Mouse (Mus musculus): ENCODE results near the gene B230118H07Rik. TPM values are rescaled to one million over a fixed set of nuclear protein-coding genes. Genes with fewer than 3 reads are reported as not detected.

The B230118H07Rik gene
- polyA plus RNA-seq, 1 experiment from 2014 or later, result 61.7 TPM

DNA sequence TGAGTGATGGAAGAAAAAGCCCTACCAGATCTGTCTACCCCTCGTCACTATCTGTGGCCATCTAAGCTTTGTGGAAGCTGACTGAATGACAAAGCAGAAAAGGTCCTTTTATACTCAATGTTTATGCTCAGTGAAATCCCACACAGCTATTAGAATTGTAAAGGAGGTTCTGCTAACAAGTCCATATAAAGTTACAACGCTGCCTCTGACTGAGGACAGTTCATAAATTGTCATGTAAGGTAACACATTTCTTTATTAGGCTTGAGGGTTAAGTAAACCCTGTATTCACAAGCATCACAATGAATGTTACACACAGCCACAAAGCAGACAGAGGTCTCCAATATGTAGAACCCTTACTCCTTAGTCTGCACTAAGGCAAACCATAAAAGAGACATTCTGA is 25.3 kb downstream of the B230118H07Rik start:
- no peak for ATAC-seq (ENCODE audit: insufficient number of reproducible peaks, low FRiP score, low TSS enrichment, low read depth)
- H3K27me3 ChIP-seq (ENCODE audit: control insufficient read depth, insufficient read depth, low read length), result no peaks in the 10 kb centered on the region
- H3K9ac ChIP-seq (ENCODE audit: low read length), result no peak overlapping the region
- H3K4me2 ChIP-seq (ENCODE audit: low read depth, severe bottlenecking), result no peak overlapping the region
- H3K36me3 ChIP-seq (ENCODE audit: control insufficient read depth, insufficient read depth, low read length), result no peaks in the 10 kb centered on the region
- H3K4me1 ChIP-seq (ENCODE audit: control insufficient read depth, insufficient read depth, low read length), result no peaks in the 10 kb centered on the region
- H3K4me3 ChIP-seq (ENCODE audit: low read depth, low read length), result no peak overlapping the region
- H3K27ac ChIP-seq (replicated peaks; ENCODE audit: low read depth, low read length), result no peak overlapping the region
- no peaks in the 10 kb centered on the region for H3K9me3 ChIP-seq (ENCODE audit: control insufficient read depth, low read length)
- WGBS, result 75% methylated on average over 2 of the region's 2 CpGs
- no peak for DNase-seq (ENCODE audit: low spot score)

DNA sequence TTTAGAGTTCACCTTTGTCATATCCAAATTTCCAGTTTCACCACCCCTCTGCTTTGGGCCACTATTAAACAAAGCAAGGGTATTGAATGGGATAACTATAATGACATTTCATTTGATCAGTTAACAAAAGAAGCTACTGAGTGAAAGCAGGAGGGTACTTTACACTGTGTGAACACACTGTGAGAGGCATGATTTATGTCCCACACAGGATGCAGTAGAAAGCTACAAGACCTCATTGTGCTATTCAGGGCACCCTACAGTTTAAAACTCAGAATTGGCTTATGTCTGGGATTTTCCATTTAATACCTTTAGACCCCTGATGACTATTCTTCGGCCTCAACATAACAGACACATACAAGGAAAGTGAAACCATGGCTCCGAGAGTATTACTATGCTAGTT is 26.3 kb downstream of the B230118H07Rik start:
- Histone ChIP-seq H3K4me3 (ENCODE audit: low read depth, low read length) (no peak overlapping the region), H3K36me3 (ENCODE audit: control insufficient read depth, insufficient read depth, low read length) (no peaks in the 10 kb centered on the region), H3K9me3 (ENCODE audit: control insufficient read depth, low read length) (no peaks in the 10 kb centered on the region), H3K4me2 (ENCODE audit: low read depth, severe bottlenecking) (no peak overlapping the region), H3K4me1 (ENCODE audit: control insufficient read depth, insufficient read depth, low read length) (no peaks in the 10 kb centered on the region), H3K27me3 (ENCODE audit: control insufficient read depth, insufficient read depth, low read length) (no peaks in the 10 kb centered on the region), H3K9ac (ENCODE audit: low read length) (no peak overlapping the region), H3K27ac (replicated peaks; ENCODE audit: low read depth, low read length) (no peak overlapping the region)
- WGBS, result 84% methylated on average over 2 of the region's 2 CpGs
- DNase-seq (ENCODE audit: low spot score) (no peak), ATAC-seq (ENCODE audit: insufficient number of reproducible peaks, low FRiP score, low TSS enrichment, low read depth) (no peak)

DNA sequence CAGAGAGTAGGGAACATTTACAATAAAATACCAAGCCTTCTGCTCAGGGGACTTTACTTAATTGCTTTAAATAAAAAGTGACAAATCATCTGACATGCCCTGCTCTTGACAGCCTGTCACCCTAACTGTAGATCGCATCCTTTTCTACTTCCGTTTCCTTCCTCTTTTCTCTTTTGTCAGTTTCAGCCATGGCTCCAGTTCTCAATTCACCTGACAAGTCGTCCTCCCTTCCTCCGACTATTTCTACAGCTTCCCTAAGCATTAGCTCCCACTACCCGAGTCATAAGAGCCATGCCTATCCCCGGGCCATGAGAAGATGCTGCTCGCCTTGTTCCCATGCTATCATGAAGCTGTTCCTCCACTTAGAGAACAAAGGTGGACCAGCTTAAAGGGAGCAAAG is 27.7 kb downstream of the B230118H07Rik start:
- H3K4me3 ChIP-seq (ENCODE audit: low read depth, low read length), result no peak overlapping the region
- WGBS, result 81% methylated on average over 7 of the region's 7 CpGs
- no peaks in the 10 kb centered on the region for H3K27me3 ChIP-seq (ENCODE audit: control insufficient read depth, insufficient read depth, low read length)
- no peak overlapping the region for H3K9ac ChIP-seq (ENCODE audit: low read length)
- no peaks in the 10 kb centered on the region for H3K4me1 ChIP-seq (ENCODE audit: control insufficient read depth, insufficient read depth, low read length)
- DNase-seq (ENCODE audit: low spot score) (no peak), ATAC-seq (ENCODE audit: insufficient number of reproducible peaks, low FRiP score, low TSS enrichment, low read depth) (no peak)
- no peak overlapping the region for H3K4me2 ChIP-seq (ENCODE audit: low read depth, severe bottlenecking)
- no peaks in the 10 kb centered on the region for H3K36me3 ChIP-seq (ENCODE audit: control insufficient read depth, insufficient read depth, low read length)
- no peaks in the 10 kb centered on the region for H3K9me3 ChIP-seq (ENCODE audit: control insufficient read depth, low read length)
- no peak overlapping the region for H3K27ac ChIP-seq (replicated peaks; ENCODE audit: low read depth, low read length)

DNA sequence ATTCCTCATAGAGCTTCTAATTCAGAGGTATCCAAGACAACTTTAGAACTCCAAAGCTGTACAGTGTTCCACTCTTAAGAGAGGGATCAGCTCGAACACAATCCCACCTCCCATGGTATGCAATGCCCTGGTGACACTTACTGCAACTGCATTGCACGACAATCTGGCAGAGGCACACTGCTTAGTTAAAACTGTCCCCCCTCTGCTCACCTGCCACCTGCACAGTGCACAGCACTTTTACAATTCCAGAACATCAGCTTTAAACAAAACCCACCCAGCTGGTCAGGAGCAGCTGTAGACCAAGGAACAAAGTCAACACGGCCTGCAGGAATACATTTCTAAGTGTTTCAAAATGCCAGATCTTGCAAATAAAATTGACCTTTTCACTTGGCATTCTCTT is 28.4 kb downstream of the B230118H07Rik start:
- no peaks in the 10 kb centered on the region for H3K4me1 ChIP-seq (ENCODE audit: control insufficient read depth, insufficient read depth, low read length)
- no peak overlapping the region for H3K4me3 ChIP-seq (ENCODE audit: low read depth, low read length)
- no peak overlapping the region for H3K4me2 ChIP-seq (ENCODE audit: low read depth, severe bottlenecking)
- no peak overlapping the region for H3K27ac ChIP-seq (replicated peaks; ENCODE audit: low read depth, low read length)
- DNase-seq (ENCODE audit: low spot score), result no peak
- no peak overlapping the region for H3K9ac ChIP-seq (ENCODE audit: low read length)
- WGBS, result 74% methylated on average over 3 of the region's 3 CpGs
- H3K36me3 ChIP-seq (ENCODE audit: control insufficient read depth, insufficient read depth, low read length), result no peaks in the 10 kb centered on the region
- ATAC-seq (ENCODE audit: insufficient number of reproducible peaks, low FRiP score, low TSS enrichment, low read depth), result no peak
- H3K9me3 ChIP-seq (ENCODE audit: control insufficient read depth, low read length), result no peaks in the 10 kb centered on the region
- H3K27me3 ChIP-seq (ENCODE audit: control insufficient read depth, insufficient read depth, low read length), result no peaks in the 10 kb centered on the region

DNA sequence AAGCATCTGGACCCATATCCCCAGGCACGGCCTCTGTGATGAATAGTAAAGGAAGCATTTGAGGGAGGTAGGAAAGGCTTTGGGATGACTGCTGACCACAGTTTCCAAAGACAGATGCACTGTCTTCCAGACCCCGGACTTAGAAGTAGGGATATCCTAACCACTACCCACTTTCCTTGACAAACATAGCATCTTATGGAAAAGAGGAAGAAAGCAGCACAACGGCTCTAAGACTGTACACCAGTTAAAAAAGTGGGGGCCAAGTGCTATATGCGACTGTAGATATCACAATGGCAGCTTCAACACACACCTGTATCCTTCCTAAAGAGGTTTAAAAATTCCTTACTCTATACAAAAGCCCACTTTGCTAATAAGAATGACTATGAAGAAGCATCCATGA is 31.0 kb downstream of the B230118H07Rik start:
- Histone ChIP-seq H3K4me1 (ENCODE audit: control insufficient read depth, insufficient read depth, low read length) (peaks cover 4% of the 10 kb centered on the region), H3K27ac (replicated peaks; ENCODE audit: low read depth, low read length) (no peak overlapping the region), H3K9me3 (ENCODE audit: control insufficient read depth, low read length) (no peaks in the 10 kb centered on the region), H3K36me3 (ENCODE audit: control insufficient read depth, insufficient read depth, low read length) (no peaks in the 10 kb centered on the region), H3K27me3 (ENCODE audit: control insufficient read depth, insufficient read depth, low read length) (no peaks in the 10 kb centered on the region), H3K9ac (ENCODE audit: low read length) (no peak overlapping the region), H3K4me3 (ENCODE audit: low read depth, low read length) (no peak overlapping the region), H3K4me2 (ENCODE audit: low read depth, severe bottlenecking) (no peak overlapping the region)
- DNase-seq (ENCODE audit: low spot score) (no peak), ATAC-seq (ENCODE audit: insufficient number of reproducible peaks, low FRiP score, low TSS enrichment, low read depth) (no peak)
- WGBS, result 83% methylated on average over 4 of the region's 4 CpGs

DNA sequence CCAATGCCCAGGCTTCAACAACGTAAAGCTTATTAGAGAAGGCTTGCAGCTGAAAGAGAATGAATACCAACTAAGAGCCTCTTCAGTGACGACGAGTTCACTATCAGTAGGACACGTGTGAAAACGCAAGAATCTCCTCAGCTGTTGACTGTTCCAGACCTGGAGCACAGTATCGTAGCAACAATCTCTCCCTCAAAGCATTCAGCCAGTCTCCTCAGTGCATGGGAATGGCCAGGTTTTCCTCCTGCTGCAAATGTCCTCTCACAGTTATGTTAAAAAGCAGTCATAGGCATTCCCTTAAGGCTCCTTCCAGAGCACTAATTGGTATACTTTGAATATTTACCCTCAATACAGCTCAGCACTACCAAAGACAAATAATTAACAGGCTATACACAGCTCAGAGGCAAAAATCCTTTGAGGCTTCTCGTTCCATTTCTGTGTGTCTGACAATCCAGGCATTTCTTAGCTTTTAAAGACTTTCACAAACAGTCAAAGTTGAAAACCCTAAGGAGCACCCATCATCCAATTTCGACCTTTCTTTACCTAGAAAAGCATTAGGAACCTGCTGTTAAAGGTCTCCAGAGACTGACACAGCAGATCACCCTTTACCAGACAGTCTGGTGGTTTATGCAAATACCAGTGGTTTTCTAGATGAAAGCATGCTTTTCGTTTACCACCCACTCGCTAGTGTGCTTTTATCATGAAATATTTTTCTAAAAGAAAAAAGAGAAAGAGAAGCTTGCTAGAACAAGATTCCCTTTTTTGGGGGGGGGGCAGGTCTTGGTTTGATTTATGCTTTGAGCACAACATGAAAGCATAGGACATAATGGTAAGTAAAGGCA is 33.6 kb downstream of the B230118H07Rik start:
- ATAC-seq (ENCODE audit: insufficient number of reproducible peaks, low FRiP score, low TSS enrichment, low read depth), result no peak
- Histone ChIP-seq H3K36me3 (ENCODE audit: control insufficient read depth, insufficient read depth, low read length) (no peaks in the 10 kb centered on the region), H3K27me3 (ENCODE audit: control insufficient read depth, insufficient read depth, low read length) (no peaks in the 10 kb centered on the region), H3K4me1 (ENCODE audit: control insufficient read depth, insufficient read depth, low read length) (peaks cover 4% of the 10 kb centered on the region), H3K9me3 (ENCODE audit: control insufficient read depth, low read length) (no peaks in the 10 kb centered on the region), H3K27ac (replicated peaks; ENCODE audit: low read depth, low read length) (no peak overlapping the region), H3K9ac (ENCODE audit: low read length) (no peak overlapping the region), H3K4me3 (ENCODE audit: low read depth, low read length) (no peak overlapping the region), H3K4me2 (ENCODE audit: low read depth, severe bottlenecking) (no peak overlapping the region)
- 81% methylated on average over 10 of the region's 10 CpGs for WGBS
- DNase-seq (ENCODE audit: low spot score), result no peak

DNA sequence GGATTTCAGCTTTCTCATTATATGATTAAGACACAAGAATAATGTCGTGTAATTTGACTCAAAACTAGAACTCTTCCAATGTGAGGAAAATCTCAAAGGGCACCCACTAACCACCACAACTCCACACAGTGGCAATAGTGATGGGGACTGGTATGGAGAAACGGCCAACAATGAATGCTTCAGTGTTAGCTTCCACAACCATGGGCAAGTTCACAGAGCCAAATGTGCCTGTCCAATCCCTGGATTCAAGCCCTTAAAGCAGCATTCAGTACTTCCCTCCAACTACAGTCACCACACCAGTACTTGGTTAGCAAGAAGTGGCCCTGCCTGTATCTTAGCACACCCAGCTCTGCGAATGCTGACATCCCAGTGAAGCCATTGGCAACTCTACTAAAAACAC is 38.5 kb downstream of the B230118H07Rik start:
- ATAC-seq (ENCODE audit: insufficient number of reproducible peaks, low FRiP score, low TSS enrichment, low read depth) (no peak), DNase-seq (ENCODE audit: low spot score) (no peak)
- no peak overlapping the region for H3K4me2 ChIP-seq (ENCODE audit: low read depth, severe bottlenecking)
- no peak overlapping the region for H3K9ac ChIP-seq (ENCODE audit: low read length)
- H3K27ac ChIP-seq (replicated peaks; ENCODE audit: low read depth, low read length), result no peak overlapping the region
- no peaks in the 10 kb centered on the region for H3K27me3 ChIP-seq (ENCODE audit: control insufficient read depth, insufficient read depth, low read length)
- 88% methylated on average over 3 of the region's 3 CpGs for WGBS
- no peaks in the 10 kb centered on the region for H3K9me3 ChIP-seq (ENCODE audit: control insufficient read depth, low read length)
- H3K4me3 ChIP-seq (ENCODE audit: low read depth, low read length), result no peak overlapping the region
- no peaks in the 10 kb centered on the region for H3K36me3 ChIP-seq (ENCODE audit: control insufficient read depth, insufficient read depth, low read length)
- peaks cover 4% of the 10 kb centered on the region for H3K4me1 ChIP-seq (ENCODE audit: control insufficient read depth, insufficient read depth, low read length)

DNA sequence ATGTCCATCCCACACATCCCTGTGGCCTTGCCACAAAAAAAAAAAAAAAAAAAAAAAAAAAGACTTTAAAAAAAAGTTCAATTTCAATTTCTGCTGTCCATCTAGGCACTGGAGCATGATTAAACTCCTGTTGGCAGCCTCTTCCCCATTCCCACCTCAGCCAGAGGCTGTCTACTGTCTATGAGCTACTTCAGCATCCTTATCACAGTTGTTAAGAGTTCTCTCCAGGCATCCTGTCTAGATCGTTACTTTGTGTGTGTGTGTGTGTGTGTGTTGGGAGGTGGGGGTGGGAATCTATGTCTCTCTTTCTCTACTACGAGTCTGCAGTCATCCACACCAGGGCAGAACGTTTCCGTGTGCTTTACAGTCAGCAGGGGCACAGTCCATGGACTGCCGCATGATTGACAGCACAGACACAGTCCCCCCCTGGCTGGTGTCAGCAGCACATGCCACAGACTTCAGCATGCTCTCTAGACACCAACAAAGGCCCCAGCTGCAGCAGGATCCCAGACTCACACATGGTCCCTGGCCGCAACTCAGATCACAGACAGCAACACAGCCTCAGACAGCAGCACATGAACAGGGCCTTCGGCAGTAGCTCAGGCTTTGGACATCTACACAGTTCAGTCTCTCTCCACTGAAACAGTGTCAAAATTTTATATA is 41.0 kb downstream of the B230118H07Rik start:
- no peaks in the 10 kb centered on the region for H3K9me3 ChIP-seq (ENCODE audit: control insufficient read depth, low read length)
- H3K4me1 ChIP-seq (ENCODE audit: control insufficient read depth, insufficient read depth, low read length), result no peaks in the 10 kb centered on the region
- DNase-seq (ENCODE audit: low spot score), result no peak
- no peak overlapping the region for H3K4me2 ChIP-seq (ENCODE audit: low read depth, severe bottlenecking)
- H3K27ac ChIP-seq (replicated peaks; ENCODE audit: low read depth, low read length), result no peak overlapping the region
- no peak overlapping the region for H3K4me3 ChIP-seq (ENCODE audit: low read depth, low read length)
- no peaks in the 10 kb centered on the region for H3K27me3 ChIP-seq (ENCODE audit: control insufficient read depth, insufficient read depth, low read length)
- ATAC-seq (ENCODE audit: insufficient number of reproducible peaks, low FRiP score, low TSS enrichment, low read depth), result peak; percentile 74
- no peak overlapping the region for H3K9ac ChIP-seq (ENCODE audit: low read length)
- 71% methylated on average over 7 of the region's 7 CpGs for WGBS
- H3K36me3 ChIP-seq (ENCODE audit: control insufficient read depth, insufficient read depth, low read length), result no peaks in the 10 kb centered on the region

All from limb, embryonic 11.5 days (tissue).